Mouse (Mus musculus) brown adipose tissue, adult 24 weeks (tissue): Measurements from ENCODE around the gene Slc9a9. TPM values are rescaled to one million over a fixed set of nuclear protein-coding genes. Genes with fewer than 3 reads are reported as not detected.

Experiments used
- H3K27ac ChIP-seq: fragments of 200-500 bp; replicated peaks from 2 replicates; pipeline ENCODE4 v1.5.1; 2012; ENCODE audit warnings: low read depth, mild to moderate bottlenecking, low read length
- H3K4me1 ChIP-seq: fragments of 200-500 bp; 2 replicates; pipeline ENCODE4 v1.6.1; 2012; ENCODE audit warnings: low read length, mixed read lengths; ENCODE audit not compliant: control insufficient read depth, insufficient read depth, insufficient read length
- H3K4me3 ChIP-seq: fragments of 200-500 bp; 2 replicates; pipeline ENCODE4 v1.5.1; 2012; ENCODE audit warnings: low read depth, mild to moderate bottlenecking, low read length, moderate library complexity; ENCODE audit not compliant: insufficient read depth
- polyA plus RNA-seq: library from polyadenylated mRNA; stranded (reverse); fragments of >200 nt; gene quantifications from 2 replicates; pipeline ENCODE4 v1.2.4, GENCODE M21; 2012; ENCODE audit not compliant: missing spikeins, insufficient read depth, insufficient read length

Gene Slc9a9
- polyA plus RNA-seq, 1 experiment = 2.0 TPM

- Histone ChIP-seq H3K27ac (no peak overlapping the region), H3K4me1 (peaks cover 22% of the 10 kb centered on the region)
Observed at GRCm38 (mm10) chr9:95189218-95189605, 519.5 kb downstream of the Slc9a9 start.

GRCm38 (mm10) chr9:95191442-95191841, 521.7 kb downstream of the Slc9a9 start:
- no peak overlapping the region for H3K4me3 ChIP-seq
- H3K27ac ChIP-seq = no peak overlapping the region
- H3K4me1 ChIP-seq = peaks cover 25% of the 10 kb centered on the region

More at GRCm38 (mm10) chr9:95189218-95189605, 519.5 kb downstream of the Slc9a9 start:
- no peak overlapping the region for H3K4me3 ChIP-seq

GRCm38 (mm10) chr9:95192901-95193532, 523.3 kb downstream of the Slc9a9 start:
- Histone ChIP-seq H3K27ac (no peak overlapping the region), H3K4me3 (no peak overlapping the region)

GRCm38 (mm10) chr9:95193672-95194071, 524.0 kb downstream of the Slc9a9 start:
- H3K27ac ChIP-seq = peak overlapping the region; percentile 61
- peaks cover 21% of the 10 kb centered on the region for H3K4me1 ChIP-seq
- no peak overlapping the region for H3K4me3 ChIP-seq

More at GRCm38 (mm10) chr9:95192901-95193532, 523.3 kb downstream of the Slc9a9 start:
- peaks cover 22% of the 10 kb centered on the region for H3K4me1 ChIP-seq

GRCm38 (mm10) chr9:95194158-95194557, 524.4 kb downstream of the Slc9a9 start:
- Histone ChIP-seq H3K4me1 (peaks cover 21% of the 10 kb centered on the region), H3K4me3 (no peak overlapping the region), H3K27ac (peak overlapping the region; percentile 61)

GRCm38 (mm10) chr9:95207661-95208060, 538.0 kb downstream of the Slc9a9 start:
- Histone ChIP-seq H3K4me3 (no peak overlapping the region), H3K4me1 (no peaks in the 10 kb centered on the region), H3K27ac (no peak overlapping the region)

GRCm38 (mm10) chr9:95208681-95209080, 539.0 kb downstream of the Slc9a9 start:
- no peak overlapping the region for H3K4me3 ChIP-seq
- no peak overlapping the region for H3K27ac ChIP-seq
- no peaks in the 10 kb centered on the region for H3K4me1 ChIP-seq

GRCm38 (mm10) chr9:95220009-95220408, 550.3 kb downstream of the Slc9a9 start:
- peaks cover 5% of the 10 kb centered on the region; the same call in 1 of the 2 replicates for H3K4me1 ChIP-seq
- H3K4me3 ChIP-seq = no peak overlapping the region
- H3K27ac ChIP-seq = no peak overlapping the region

GRCm38 (mm10) chr9:95221310-95221709, 551.6 kb downstream of the Slc9a9 start:
- Histone ChIP-seq H3K4me1 (peaks cover 5% of the 10 kb centered on the region; the same call in 1 of the 2 replicates), H3K27ac (no peak overlapping the region)

GRCm38 (mm10) chr9:95226986-95227385, 557.3 kb downstream of the Slc9a9 start:
- no peaks in the 10 kb centered on the region for H3K4me1 ChIP-seq
- H3K4me3 ChIP-seq = no peak overlapping the region
- H3K27ac ChIP-seq = no peak overlapping the region

More at GRCm38 (mm10) chr9:95221310-95221709, 551.6 kb downstream of the Slc9a9 start:
- H3K4me3 ChIP-seq = no peak overlapping the region

GRCm38 (mm10) chr9:95228123-95228522, 558.4 kb downstream of the Slc9a9 start:
- Histone ChIP-seq H3K4me3 (no peak overlapping the region), H3K27ac (no peak overlapping the region), H3K4me1 (no peaks in the 10 kb centered on the region)

- H3K4me1 ChIP-seq = no peaks in the 10 kb centered on the region
- H3K27ac ChIP-seq = no peak overlapping the region
- H3K4me3 ChIP-seq = no peak overlapping the region
Observed at GRCm38 (mm10) chr9:95229147-95229546, 559.4 kb downstream of the Slc9a9 start.

- no peak overlapping the region for H3K27ac ChIP-seq
- no peak overlapping the region for H3K4me3 ChIP-seq
- H3K4me1 ChIP-seq = no peaks in the 10 kb centered on the region
Observed at GRCm38 (mm10) chr9:95239900-95240299, 570.2 kb downstream of the Slc9a9 start.

- H3K4me1 ChIP-seq = no peaks in the 10 kb centered on the region
- H3K27ac ChIP-seq = no peak overlapping the region
- no peak overlapping the region for H3K4me3 ChIP-seq
Observed at GRCm38 (mm10) chr9:95242628-95243195, 573.0 kb downstream of the Slc9a9 start.

GRCm38 (mm10) chr9:95254162-95254561, 584.5 kb downstream of the Slc9a9 start:
- Histone ChIP-seq H3K4me1 (no peaks in the 10 kb centered on the region), H3K4me3 (no peak overlapping the region), H3K27ac (no peak overlapping the region)

GRCm38 (mm10) chr9:95255844-95256243, 586.1 kb downstream of the Slc9a9 start:
- Histone ChIP-seq H3K4me1 (no peaks in the 10 kb centered on the region), H3K27ac (no peak overlapping the region), H3K4me3 (no peak overlapping the region)
